Mouse (Mus musculus): ENCODE measurements around the gene Rbms2. TPM values are rescaled to one million over a fixed set of nuclear protein-coding genes. Genes with fewer than 3 reads are reported as not detected.
"Not testable (repeated sequence)": the region's sequence is repeated elsewhere in the genome, so short reads cannot be mapped to it uniquely, and the experiment has no call there.

Rbms2 gene
- total RNA-seq (2017) = 6.9 and 9.3 TPM in 2 replicates

GRCm38 (mm10) chr10:128179989-128180388 lies at the start of gene Rbms2:
Rbms2 (minus strand) TSS chr10:128180297.
- ATAC-seq (replicated peaks in 1 of 2; ENCODE audit: insufficient read depth in 1 of 2, low FRiP score in 2 of 2, low TSS enrichment in 1 of 2, low read depth in 1 of 2, poor library complexity in 2 of 2, severe bottlenecking in 2 of 2) = no peak

DNA sequence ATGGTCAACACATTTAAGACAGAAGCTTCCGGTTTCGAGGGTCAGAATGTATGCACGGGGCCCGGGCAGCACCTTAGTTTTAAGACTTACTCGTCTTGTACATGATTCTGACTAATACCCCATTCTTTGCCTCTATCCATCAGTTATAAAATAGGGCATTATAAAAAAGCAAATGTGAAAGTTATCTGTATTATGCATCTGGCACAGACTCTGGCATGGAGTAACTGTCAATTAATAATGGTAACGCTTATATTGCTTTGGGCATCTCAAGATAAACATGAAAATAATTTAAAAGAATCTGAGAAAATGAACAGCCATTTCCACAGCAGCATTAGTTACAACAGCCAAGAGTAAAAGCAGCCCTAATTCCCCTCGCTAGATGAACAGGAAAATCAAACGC lies 47.9 kb upstream of the Rbms2 start:
- ATAC-seq (replicated peaks in 1 of 2; ENCODE audit: insufficient read depth in 1 of 2, low FRiP score in 2 of 2, low TSS enrichment in 1 of 2, low read depth in 1 of 2, poor library complexity in 2 of 2, severe bottlenecking in 2 of 2) = no peak

DNA sequence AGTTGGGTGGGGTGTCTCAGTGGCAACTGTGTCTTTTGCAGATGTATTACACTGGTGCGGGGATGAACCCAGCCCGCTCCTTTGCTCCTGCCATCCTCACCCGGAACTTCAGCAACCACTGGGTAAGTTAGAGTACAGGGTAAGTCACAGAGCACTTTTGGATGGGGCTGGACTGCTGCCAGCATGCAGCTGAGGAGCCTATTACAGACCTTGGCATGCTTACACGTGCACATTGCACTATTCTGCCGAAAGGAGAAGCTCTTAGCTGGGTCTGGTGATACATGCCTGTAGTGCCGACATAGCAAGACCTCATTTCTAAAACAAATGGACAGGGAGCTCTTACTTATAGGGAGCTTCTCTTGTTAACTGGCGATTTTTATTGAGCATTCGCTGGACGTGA lies 47.5 kb upstream of the Rbms2 start:
- ATAC-seq (replicated peaks in 1 of 2; ENCODE audit: insufficient read depth in 1 of 2, low FRiP score in 2 of 2, low TSS enrichment in 1 of 2, low read depth in 1 of 2, poor library complexity in 2 of 2, severe bottlenecking in 2 of 2) = no peak

DNA sequence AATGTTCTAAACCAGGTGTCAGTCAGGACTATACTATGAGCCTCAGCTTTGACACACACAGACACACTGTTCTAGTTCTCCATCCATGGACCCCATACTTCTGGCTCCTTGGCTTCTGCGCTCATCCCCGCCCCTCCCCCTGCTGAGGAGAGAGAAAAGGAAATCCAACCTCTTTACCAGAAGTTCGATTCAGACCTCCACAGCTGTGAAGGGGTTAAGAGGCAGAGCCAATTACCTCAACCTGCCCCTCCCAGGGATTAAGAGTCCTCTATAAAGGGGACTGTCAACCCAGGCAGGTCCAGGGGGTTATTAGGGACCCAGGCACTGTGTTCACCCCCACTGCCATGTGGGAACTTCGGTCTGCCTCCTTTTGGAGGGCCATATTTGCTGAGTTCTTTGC lies 45.4 kb upstream of the Rbms2 start, which contains the start of gene Mip:
Gene Mip, plus strand, starts transcription at position 301 of the 400 bp plus-strand sequence.
- no peak for ATAC-seq (replicated peaks in 1 of 2; ENCODE audit: insufficient read depth in 1 of 2, low FRiP score in 2 of 2, low TSS enrichment in 1 of 2, low read depth in 1 of 2, poor library complexity in 2 of 2, severe bottlenecking in 2 of 2)

GRCm38 (mm10) chr10:128225064-128225463 lies 45.0 kb upstream of the Rbms2 start:
- no peak for ATAC-seq (replicated peaks in 1 of 2; ENCODE audit: insufficient read depth in 1 of 2, low FRiP score in 2 of 2, low TSS enrichment in 1 of 2, low read depth in 1 of 2, poor library complexity in 2 of 2, severe bottlenecking in 2 of 2)

DNA sequence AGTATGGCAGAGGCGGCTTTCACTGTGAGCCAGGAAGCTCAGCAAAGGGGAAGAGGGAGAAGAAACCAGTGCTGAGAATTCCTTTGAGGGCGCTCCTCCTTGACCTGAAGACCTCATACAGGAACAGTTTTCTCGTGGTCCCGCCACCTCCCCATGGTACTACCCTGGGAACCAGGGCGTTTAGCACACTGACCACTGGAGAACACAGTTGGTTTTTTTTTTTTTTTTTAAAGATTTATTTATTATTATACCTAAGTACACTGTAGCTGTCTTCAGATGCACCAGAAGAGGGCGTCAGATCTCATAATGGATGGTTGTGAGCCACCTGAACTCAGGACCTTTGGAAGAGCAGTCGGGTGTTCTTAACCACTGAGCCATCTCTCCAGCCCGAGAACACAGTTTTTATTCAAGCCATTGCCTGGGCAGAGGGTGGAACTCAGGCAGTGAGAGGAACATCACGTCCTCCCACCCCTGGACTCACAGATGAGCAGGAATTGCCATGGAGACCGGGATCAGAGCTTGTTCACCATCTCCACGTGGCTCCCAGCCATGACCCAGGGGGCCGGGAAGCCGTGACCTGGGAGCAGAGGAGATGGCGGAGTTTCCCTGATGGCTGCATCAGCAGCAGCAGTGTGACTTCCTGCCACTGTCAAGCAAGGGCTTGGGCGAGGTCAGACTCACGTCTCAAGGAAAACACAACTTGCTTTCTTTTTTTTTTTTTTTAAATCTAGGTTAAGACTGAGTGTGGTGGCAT lies 41.6 kb upstream of the Rbms2 start:
- ATAC-seq (replicated peaks in 1 of 2; ENCODE audit: insufficient read depth in 1 of 2, low FRiP score in 2 of 2, low TSS enrichment in 1 of 2, low read depth in 1 of 2, poor library complexity in 2 of 2, severe bottlenecking in 2 of 2) = no peak

GRCm38 (mm10) chr10:128218387-128219117 lies 38.5 kb upstream of the Rbms2 start:
- ATAC-seq (replicated peaks in 1 of 2; ENCODE audit: insufficient read depth in 1 of 2, low FRiP score in 2 of 2, low TSS enrichment in 1 of 2, low read depth in 1 of 2, poor library complexity in 2 of 2, severe bottlenecking in 2 of 2) = peak in 1 of 2 experiments; percentile 25; a peak in 1 of 4 replicates

GRCm38 (mm10) chr10:128214981-128215380 lies 34.9 kb upstream of the Rbms2 start:
- no peak for ATAC-seq (replicated peaks in 1 of 2; ENCODE audit: insufficient read depth in 1 of 2, low FRiP score in 2 of 2, low TSS enrichment in 1 of 2, low read depth in 1 of 2, poor library complexity in 2 of 2, severe bottlenecking in 2 of 2)

GRCm38 (mm10) chr10:128214112-128214511 lies 34.0 kb upstream of the Rbms2 start:
- not testable (repeated sequence) for ATAC-seq (replicated peaks in 1 of 2; ENCODE audit: insufficient read depth in 1 of 2, low FRiP score in 2 of 2, low TSS enrichment in 1 of 2, low read depth in 1 of 2, poor library complexity in 2 of 2, severe bottlenecking in 2 of 2)

GRCm38 (mm10) chr10:128212871-128213323 lies 32.8 kb upstream of the Rbms2 start:
- ATAC-seq (replicated peaks in 1 of 2; ENCODE audit: insufficient read depth in 1 of 2, low FRiP score in 2 of 2, low TSS enrichment in 1 of 2, low read depth in 1 of 2, poor library complexity in 2 of 2, severe bottlenecking in 2 of 2) = peak; percentile 62 to 75

DNA sequence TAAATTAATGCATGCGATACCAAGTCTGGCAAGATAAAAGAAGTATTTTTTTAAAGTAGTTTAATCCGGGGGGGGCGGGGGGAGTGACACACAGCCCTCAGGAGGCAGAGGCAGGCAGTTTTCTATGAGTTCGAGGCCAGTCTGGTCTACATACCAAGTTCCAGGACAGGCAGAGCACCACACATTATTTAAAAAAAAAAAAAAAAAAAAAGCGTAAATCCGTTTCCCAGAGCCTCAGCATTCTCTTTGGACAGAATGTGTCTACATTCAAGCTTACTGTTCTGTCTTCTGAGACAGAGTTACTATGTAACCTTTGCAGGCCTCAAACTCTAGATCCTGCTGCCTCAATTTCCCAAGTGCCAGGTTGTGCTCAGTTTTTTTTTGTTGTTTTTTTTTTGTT lies 32.1 kb upstream of the Rbms2 start:
- ATAC-seq (replicated peaks in 1 of 2; ENCODE audit: insufficient read depth in 1 of 2, low FRiP score in 2 of 2, low TSS enrichment in 1 of 2, low read depth in 1 of 2, poor library complexity in 2 of 2, severe bottlenecking in 2 of 2) = no peak

DNA sequence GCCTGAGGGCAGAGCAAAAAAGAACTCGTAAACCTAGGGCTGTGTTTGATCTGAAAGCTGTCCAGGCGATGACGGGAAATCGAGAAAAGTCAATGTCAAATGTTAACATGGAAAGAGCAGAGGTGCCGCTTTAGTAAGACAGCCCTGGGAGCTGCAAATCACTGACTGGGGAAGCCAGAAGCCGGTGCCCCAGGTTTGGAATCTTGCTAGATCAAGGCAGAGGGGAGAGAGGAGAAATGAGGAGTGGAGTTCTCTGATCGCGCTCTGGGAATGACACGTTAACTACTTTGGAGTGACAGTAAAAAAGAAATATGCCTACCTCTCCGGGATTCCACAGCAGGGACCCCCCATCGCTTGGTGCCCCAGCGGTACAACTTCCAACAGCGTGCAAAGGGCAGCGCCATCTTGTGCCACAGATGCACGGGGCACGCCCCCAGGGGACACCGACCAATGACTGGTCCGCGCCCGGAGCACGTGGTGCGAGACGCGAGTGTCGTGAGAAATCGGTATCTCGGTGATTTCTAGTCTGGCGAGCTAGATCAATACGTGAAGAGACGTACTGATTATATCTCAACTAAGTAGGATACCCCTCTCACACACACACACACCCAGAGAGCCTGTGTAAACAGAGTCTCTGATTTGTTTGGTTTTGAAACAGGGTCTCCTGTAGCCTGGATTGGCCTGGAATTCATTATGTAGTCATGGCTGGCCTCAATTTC lies 31.5 kb upstream of the Rbms2 start, which contains the start of gene Spryd4:
Gene Spryd4, minus strand, starts transcription at position 418 of the 719 bp plus-strand sequence.
- ATAC-seq (replicated peaks in 1 of 2; ENCODE audit: insufficient read depth in 1 of 2, low FRiP score in 2 of 2, low TSS enrichment in 1 of 2, low read depth in 1 of 2, poor library complexity in 2 of 2, severe bottlenecking in 2 of 2) = peak; percentile 93

DNA sequence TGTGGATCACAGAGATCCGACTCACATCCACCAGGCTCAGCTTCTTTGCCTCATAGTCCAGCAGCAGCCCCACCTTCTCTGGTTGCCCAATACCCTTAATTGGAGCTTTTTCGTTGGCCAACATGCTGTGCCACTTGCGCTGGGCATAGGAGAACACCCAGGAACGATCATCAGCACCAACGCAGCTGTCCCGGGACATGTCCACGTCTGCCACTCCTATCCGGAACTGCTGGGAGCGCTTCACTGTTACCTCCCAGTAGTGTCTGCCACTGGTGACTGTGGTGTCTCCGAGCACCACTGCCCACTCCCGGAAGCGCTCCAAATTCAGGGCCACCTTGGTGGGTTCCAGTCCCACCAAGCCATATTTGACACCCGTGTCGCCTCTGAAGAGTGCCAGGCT lies 30.9 kb upstream of the Rbms2 start:
- ATAC-seq (replicated peaks in 1 of 2; ENCODE audit: insufficient read depth in 1 of 2, low FRiP score in 2 of 2, low TSS enrichment in 1 of 2, low read depth in 1 of 2, poor library complexity in 2 of 2, severe bottlenecking in 2 of 2) = peak in 1 of 2 experiments; percentile 15; a peak in 1 of 4 replicates

DNA sequence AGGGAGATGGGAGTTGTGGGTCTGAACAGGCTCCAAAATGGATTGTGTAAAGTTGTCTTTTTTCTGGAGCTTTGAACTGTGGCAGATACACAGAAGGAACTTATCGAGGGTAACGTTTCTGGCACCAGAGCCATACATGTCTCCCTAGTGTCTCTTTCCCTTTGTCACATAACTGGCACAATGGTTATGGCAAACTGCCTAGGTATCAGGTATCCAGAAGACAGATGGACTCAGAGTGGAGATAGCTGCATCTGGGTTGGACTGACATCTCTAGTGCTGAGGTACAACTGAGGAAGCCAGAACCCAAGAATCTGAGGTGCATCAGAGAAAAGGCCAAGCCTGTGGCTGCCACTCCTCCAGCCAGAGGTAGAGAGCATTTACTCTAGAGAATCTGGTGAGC lies 30.0 kb upstream of the Rbms2 start:
- ATAC-seq (replicated peaks in 1 of 2; ENCODE audit: insufficient read depth in 1 of 2, low FRiP score in 2 of 2, low TSS enrichment in 1 of 2, low read depth in 1 of 2, poor library complexity in 2 of 2, severe bottlenecking in 2 of 2) = no peak

GRCm38 (mm10) chr10:128209311-128210009 lies 29.4 kb upstream of the Rbms2 start:
- ATAC-seq (replicated peaks in 1 of 2; ENCODE audit: insufficient read depth in 1 of 2, low FRiP score in 2 of 2, low TSS enrichment in 1 of 2, low read depth in 1 of 2, poor library complexity in 2 of 2, severe bottlenecking in 2 of 2) = no peak

GRCm38 (mm10) chr10:128208326-128208725 lies 28.2 kb upstream of the Rbms2 start:
- ATAC-seq (replicated peaks in 1 of 2; ENCODE audit: insufficient read depth in 1 of 2, low FRiP score in 2 of 2, low TSS enrichment in 1 of 2, low read depth in 1 of 2, poor library complexity in 2 of 2, severe bottlenecking in 2 of 2) = no peak

- ATAC-seq (replicated peaks in 1 of 2; ENCODE audit: insufficient read depth in 1 of 2, low FRiP score in 2 of 2, low TSS enrichment in 1 of 2, low read depth in 1 of 2, poor library complexity in 2 of 2, severe bottlenecking in 2 of 2) = no peak
Measured at GRCm38 (mm10) chr10:128204941-128205340, 24.8 kb upstream of the Rbms2 start.
